Mouse (Mus musculus) heart, adult 2 months (tissue): ENCODE data around the gene Kdm5b. TPM values are rescaled to one million over a fixed set of nuclear protein-coding genes. Genes with fewer than 3 reads are reported as not detected.
A peak's percentile ranks its signal among the peaks of the same experiment; 100 is the strongest.

Experiments
- DNase-seq, 2 experiments: peaks; one replicate each; pipeline ENCODE4 v3.0.0; 2021
- H3K27ac ChIP-seq: fragments of 200-600 bp; 2 replicates; pipeline ENCODE4 v1.8.1; 2022
- H3K27me3 ChIP-seq: fragments of 200-500 bp; 2 replicates; pipeline ENCODE4 v1.6.1; 2012; ENCODE audit warnings: mild to moderate bottlenecking, low read length, inconsistent platforms, mixed read lengths; ENCODE audit not compliant: control insufficient read depth, insufficient read depth
- H3K36me3 ChIP-seq: fragments of 200-500 bp; 2 replicates; pipeline ENCODE4 v1.6.1; 2012; ENCODE audit warnings: low read length, inconsistent platforms; ENCODE audit not compliant: control insufficient read depth, insufficient read depth
- H3K4me1 ChIP-seq: fragments of 200-500 bp; 2 replicates; pipeline ENCODE4 v1.6.1; 2011; ENCODE audit warnings: low read length; ENCODE audit not compliant: control insufficient read depth, insufficient read depth
- H3K4me3 ChIP-seq: fragments of 200-600 bp; 2 replicates; pipeline ENCODE4 v1.8.1; 2022
- H3K79me2 ChIP-seq: fragments of 200-500 bp; replicated peaks from 2 replicates; pipeline ENCODE4 v1.6.1; 2012; ENCODE audit warnings: mild to moderate bottlenecking, inconsistent platforms, low read length, moderate library complexity, mixed read lengths; ENCODE audit not compliant: control insufficient read depth, insufficient read depth
- H3K9ac ChIP-seq: fragments of 200-500 bp; 2 replicates; pipeline ENCODE4 v1.6.1; 2012; ENCODE audit warnings: low read depth, mild to moderate bottlenecking, control low read depth, inconsistent platforms, low read length, mixed read lengths
- CTCF ChIP-seq: fragments of 200-600 bp; IDR thresholded peaks from 2 replicates; pipeline ENCODE4 v1.8.1; 2022; ENCODE audit warnings: antibody characterized with exemption, mild to moderate bottlenecking, moderate library complexity
- EP300 ChIP-seq: fragments of 200-500 bp; IDR thresholded peaks from 2 replicates; pipeline ENCODE4 v1.6.1; 2011; ENCODE audit warnings: low read depth, low read length, control low read depth; ENCODE audit not compliant: insufficient read depth
- POLR2A ChIP-seq: fragments of 200-500 bp; IDR thresholded peaks from 2 replicates; pipeline ENCODE4 v1.6.1; 2011; ENCODE audit warnings: mild to moderate bottlenecking, low read depth, low read length, control low read depth; ENCODE audit not compliant: insufficient read depth
- WGBS: fragments of 180-500 bp; shearing (Covaris S2); methylation state at CpG from one replicate; pipeline ENCODE4 v1.1.7; 2018; 5-methylcytosine and 5-hydroxymethylcytosine counted together
- intact Hi-C: fragments of 180-260 bp; cut with DNase I; formaldehyde crosslinking; loops from one replicate; pipeline ENCODE4 v1.15.1; 2025
- long read RNA-seq: library from polyadenylated mRNA; stranded (forward); transcript quantifications from one replicate; pipeline ENCODE4 v2.0.0, GENCODE M21; 2021
- polyA plus RNA-seq: library from polyadenylated mRNA; depleted of rRNA; stranded (reverse); fragments of >200 nt; gene quantifications from 2 replicates; pipeline ENCODE4 v1.2.3, GENCODE M21; 2012; rRNA removed
- total RNA-seq, 2 experiments: library from RNA; stranded (reverse); gene quantifications; 2 replicates each; pipeline ENCODE4 v1.2.3; 2021

Kdm5b gene
- total RNA-seq (10 to 100 TPM; 11.6 to 13.2 TPM), polyA plus RNA-seq (3.3 and 7.0 TPM in 2 replicates)
- long read RNA-seq, partial matches to known transcripts: 4 of 4 reads
- long read RNA-seq, other reads (novel, unspliced or antisense): 0 of 4 reads

- Histone ChIP-seq H3K4me3 (peak within 1 kb of the TSS; percentile 91), H3K9ac (peak within 1 kb of the TSS; percentile 94), H3K27ac (peak within 1 kb of the TSS; percentile 91), H3K36me3 (0 out of 2 replicates have a peak, but pooled peaks cover 4% of the 10 kb centered on the region), H3K27me3 (no peaks in the 10 kb centered on the region), H3K4me1 (peaks cover 3% of the 10 kb centered on the region), H3K79me2 (peaks cover 13% of the 10 kb centered on the region)
- intact Hi-C loops: no loop called here
- TF ChIP-seq EP300 (peak; percentile 83; the same call in 1 of the 2 replicates), POLR2A (peak; percentile 97), CTCF (no peak)
- WGBS: 1% methylated on average over 28 of the region's 34 CpGs
- peak; percentile 91 to 94 for DNase-seq
These were observed at the start of gene Kdm5b for GRCm38 (mm10) chr1:134559976-134560375. Gene Kdm5b (plus strand): TSS chr1:134560171.

GRCm38 (mm10) chr1:134512183-134512582 lies 47.8 kb upstream of the Kdm5b start:
- intact Hi-C loops: no loop called here
- no peaks in the 10 kb centered on the region for H3K79me2 ChIP-seq
- H3K9ac ChIP-seq: no peak overlapping the region
- no peak overlapping the region for H3K4me3 ChIP-seq
- peaks cover 4% of the 10 kb centered on the region; the same call in 1 of the 2 replicates for H3K4me1 ChIP-seq
- TF ChIP-seq EP300: no peak
- no peak for TF ChIP-seq POLR2A
- TF ChIP-seq CTCF: no peak
- H3K27me3 ChIP-seq: no peaks in the 10 kb centered on the region
- whole genome bisulfite sequencing: 44% methylated on average over 4 of the region's 4 CpGs
- no peak overlapping the region for H3K27ac ChIP-seq
- no peak for DNase-seq
- no peaks in the 10 kb centered on the region for H3K36me3 ChIP-seq

DNA sequence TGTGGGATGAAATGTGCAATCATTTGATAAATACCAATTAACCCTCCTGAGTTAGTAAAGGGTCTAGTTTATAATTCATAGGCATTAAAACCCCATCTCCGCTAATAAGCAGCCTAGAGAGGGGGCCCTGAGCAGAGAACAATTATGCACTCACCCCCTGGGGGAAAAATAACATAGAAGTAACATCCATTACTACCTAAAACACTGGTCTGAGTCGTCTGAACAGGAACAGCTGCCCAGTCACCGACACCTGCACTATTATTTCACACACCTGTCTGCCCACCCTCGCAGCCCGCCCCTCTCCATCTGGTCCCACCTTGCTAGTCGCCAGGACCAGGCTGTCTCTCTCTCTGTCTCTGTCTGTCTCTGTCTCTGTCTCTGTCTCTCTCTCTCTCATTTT lies 47.4 kb upstream of the Kdm5b start:
- intact Hi-C loops: no loop called here
- TF ChIP-seq CTCF (no peak), EP300 (no peak), POLR2A (no peak)
- H3K4me3 ChIP-seq: no peak overlapping the region
- H3K27ac ChIP-seq: no peak overlapping the region
- H3K79me2 ChIP-seq: no peaks in the 10 kb centered on the region
- no peaks in the 10 kb centered on the region for H3K36me3 ChIP-seq
- WGBS: 73% methylated on average over 6 of the region's 6 CpGs
- DNase-seq: no peak
- H3K4me1 ChIP-seq: peaks cover 4% of the 10 kb centered on the region; the same call in 1 of the 2 replicates
- no peak overlapping the region for H3K9ac ChIP-seq
- H3K27me3 ChIP-seq: no peaks in the 10 kb centered on the region

DNA sequence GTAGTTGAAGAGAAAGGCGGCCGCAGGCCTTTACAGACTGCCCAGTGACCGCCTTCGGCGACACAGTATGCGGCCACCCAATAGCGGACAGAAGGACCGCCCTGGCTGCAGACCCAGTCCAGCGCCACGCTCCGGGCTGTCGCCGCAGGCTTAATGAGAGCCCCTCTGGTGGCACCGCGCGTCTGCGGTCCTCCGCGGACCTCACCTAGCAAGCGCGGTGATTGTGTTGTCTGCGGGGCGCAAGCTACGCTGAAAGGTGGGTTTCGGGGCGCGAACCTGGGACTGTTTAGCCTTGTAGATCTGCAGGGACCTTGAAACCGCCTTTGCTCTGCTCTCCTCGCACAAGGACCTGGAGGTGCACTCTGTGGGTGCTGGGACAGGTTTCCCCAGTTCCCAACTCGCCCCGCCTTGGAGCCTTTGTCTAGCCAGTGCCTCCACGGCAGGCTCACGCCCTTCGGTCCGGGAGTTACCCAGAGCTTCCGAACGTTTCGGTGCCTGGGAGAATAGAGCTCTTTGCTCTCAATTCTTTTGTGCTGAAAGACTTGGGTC lies 46.6 kb upstream of the Kdm5b start:
- H3K4me1 ChIP-seq: peaks cover 4% of the 10 kb centered on the region; the same call in 1 of the 2 replicates
- H3K36me3 ChIP-seq: no peaks in the 10 kb centered on the region
- WGBS: 3% methylated on average over 38 of the region's 38 CpGs
- intact Hi-C loops: no loop called here
- peak; percentile 18 to 40 for DNase-seq
- no peaks in the 10 kb centered on the region for H3K79me2 ChIP-seq
- H3K4me3 ChIP-seq: peak overlapping the region; percentile 49
- TF ChIP-seq CTCF: peak; percentile 19; the same call in 1 of the 2 replicates
- TF ChIP-seq EP300: no peak
- H3K27ac ChIP-seq: no peak overlapping the region
- H3K9ac ChIP-seq: peak overlapping the region; percentile 52
- no peaks in the 10 kb centered on the region for H3K27me3 ChIP-seq

GRCm38 (mm10) chr1:134513876-134514590 lies 45.9 kb upstream of the Kdm5b start:
- intact Hi-C loops: no loop called here
- H3K36me3 ChIP-seq: no peaks in the 10 kb centered on the region
- H3K9ac ChIP-seq: peak overlapping the region; percentile 52; the same call in 1 of the 2 replicates
- peaks cover 4% of the 10 kb centered on the region; the same call in 1 of the 2 replicates for H3K4me1 ChIP-seq
- 49% methylated on average over 16 of the region's 16 CpGs for WGBS
- peak overlapping the region; percentile 49 for H3K4me3 ChIP-seq
- no peak overlapping the region for H3K27ac ChIP-seq
- no peaks in the 10 kb centered on the region for H3K79me2 ChIP-seq
- TF ChIP-seq CTCF (no peak), EP300 (no peak)
- DNase-seq: no peak
- no peaks in the 10 kb centered on the region for H3K27me3 ChIP-seq

- Histone ChIP-seq H3K27ac (no peak overlapping the region), H3K9ac (no peak overlapping the region), H3K36me3 (no peaks in the 10 kb centered on the region), H3K4me1 (peaks cover 4% of the 10 kb centered on the region; the same call in 1 of the 2 replicates), H3K27me3 (no peaks in the 10 kb centered on the region), H3K79me2 (no peaks in the 10 kb centered on the region), H3K4me3 (no peak overlapping the region)
- intact Hi-C loops: loop anchor here (5.0 kb wide), 1 partner anchor 91 kb away; no protein-coding TSS in a partner anchor
- WGBS: 45% methylated on average over 2 of the region's 2 CpGs
- no peak for DNase-seq
- TF ChIP-seq EP300 (no peak), CTCF (no peak), POLR2A (no peak)
These were observed 44.1 kb upstream of the Kdm5b start for GRCm38 (mm10) chr1:134515891-134516290.
